Mouse (Mus musculus): ENCODE data around the gene Xpo4. TPM values are rescaled to one million over a fixed set of nuclear protein-coding genes. Genes with fewer than 3 reads are reported as not detected.
"Not testable (repeated sequence)": the region's sequence is repeated elsewhere in the genome, so short reads cannot be mapped to it uniquely, and the experiment has no call there.

The Xpo4 gene
- polyA plus RNA-seq, 2 experiments: 15.5 to 27.4 TPM

DNA sequence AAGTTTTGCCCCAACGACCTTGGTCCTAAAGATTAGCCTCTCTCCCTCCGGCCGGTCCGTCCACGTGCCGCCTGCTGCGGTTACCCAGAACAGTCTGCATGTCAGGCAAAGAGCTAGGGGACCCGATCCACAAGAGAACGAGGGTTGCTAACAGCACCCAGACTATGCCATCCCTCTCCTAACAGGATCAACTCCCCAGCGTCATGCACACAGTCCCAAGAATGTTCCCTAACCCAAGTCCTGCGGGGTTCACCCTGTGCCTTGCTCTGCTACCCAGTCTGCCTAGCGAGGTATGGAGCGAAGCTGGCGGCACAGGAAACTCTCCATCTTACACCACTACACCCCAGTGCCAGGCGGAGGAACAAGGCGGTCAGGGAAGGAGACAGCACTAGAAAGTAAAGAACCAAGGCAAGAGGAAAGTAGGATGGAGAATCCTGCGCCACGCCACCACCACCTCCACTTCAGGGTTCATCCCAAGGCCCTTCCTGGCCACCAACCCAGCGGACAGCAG is 864 bp downstream of the Xpo4 start:
- Histone ChIP-seq H3K9me3 (ENCODE audit: control insufficient read depth, low read length) (no peaks in the 10 kb centered on the region), H3K4me2 (replicated peaks; ENCODE audit: low read depth, low read length, severe bottlenecking) (peak overlapping the region; percentile 87), H3K9ac (ENCODE audit: low read depth, low read length, severe bottlenecking) (peak overlapping the region; percentile 95), H3K27ac (replicated peaks; ENCODE audit: low read depth, low read length) (peak overlapping the region; percentile 93), H3K4me3 (replicated peaks; ENCODE audit: low read length) (peak overlapping the region; percentile 79), H3K27me3 (ENCODE audit: control insufficient read depth, insufficient read depth, low read length) (no peaks in the 10 kb centered on the region), H3K36me3 (ENCODE audit: control insufficient read depth, insufficient read depth, low read length) (no peaks in the 10 kb centered on the region), H3K4me1 (ENCODE audit: control insufficient read depth, insufficient read depth, low read length) (peaks cover 9% of the 10 kb centered on the region)
- no peak for TF ChIP-seq POLR2A (IDR thresholded peaks at IDR 0.05; ENCODE audit: borderline replicate concordance, extremely low read depth, insufficient read depth, insufficient read length)
- WGBS: 1% methylated on average over 19 of the region's 19 CpGs
- DNase-seq (ENCODE audit: low spot score): no peak
- ATAC-seq (ENCODE audit: low FRiP score, low read depth): peak; percentile 58

DNA sequence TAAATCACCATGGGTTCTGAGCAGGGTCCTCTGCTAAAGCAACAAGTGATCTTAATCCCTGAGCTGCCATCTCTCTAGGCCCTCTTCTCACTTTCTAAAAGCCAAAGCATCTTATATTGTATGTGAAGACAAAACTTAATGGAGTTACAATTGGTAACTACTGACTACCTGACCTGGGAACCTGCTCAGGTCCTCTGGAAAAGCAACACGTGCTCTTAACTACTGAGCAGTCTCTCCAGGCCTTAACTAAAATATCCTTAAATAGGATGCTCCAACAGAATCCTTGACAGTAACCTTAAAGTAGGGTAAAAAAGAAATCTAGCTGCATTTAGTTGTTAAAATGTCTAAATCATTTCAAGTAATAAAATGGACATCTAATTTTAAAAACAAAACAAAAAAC is 1.6 kb downstream of the Xpo4 start:
- Histone ChIP-seq H3K9ac (ENCODE audit: low read depth, low read length, severe bottlenecking) (peak overlapping the region; percentile 95), H3K27me3 (ENCODE audit: control insufficient read depth, insufficient read depth, low read length) (no peaks in the 10 kb centered on the region), H3K4me1 (ENCODE audit: control insufficient read depth, insufficient read depth, low read length) (peaks cover 9% of the 10 kb centered on the region), H3K4me2 (replicated peaks; ENCODE audit: low read depth, low read length, severe bottlenecking) (peak overlapping the region; percentile 87), H3K36me3 (ENCODE audit: control insufficient read depth, insufficient read depth, low read length) (0 out of 2 replicates have a peak, but pooled peaks cover 2% of the 10 kb centered on the region), H3K27ac (replicated peaks; ENCODE audit: low read depth, low read length) (no peak overlapping the region), H3K4me3 (replicated peaks; ENCODE audit: low read length) (peak overlapping the region; percentile 79), H3K9me3 (ENCODE audit: control insufficient read depth, low read length) (no peaks in the 10 kb centered on the region)
- 37% methylated on average over 1 of the region's 1 CpGs for WGBS
- TF ChIP-seq POLR2A (IDR thresholded peaks at IDR 0.05; ENCODE audit: borderline replicate concordance, extremely low read depth, insufficient read depth, insufficient read length): no peak
- ATAC-seq (ENCODE audit: low FRiP score, low read depth) (no peak), DNase-seq (ENCODE audit: low spot score) (no peak)

DNA sequence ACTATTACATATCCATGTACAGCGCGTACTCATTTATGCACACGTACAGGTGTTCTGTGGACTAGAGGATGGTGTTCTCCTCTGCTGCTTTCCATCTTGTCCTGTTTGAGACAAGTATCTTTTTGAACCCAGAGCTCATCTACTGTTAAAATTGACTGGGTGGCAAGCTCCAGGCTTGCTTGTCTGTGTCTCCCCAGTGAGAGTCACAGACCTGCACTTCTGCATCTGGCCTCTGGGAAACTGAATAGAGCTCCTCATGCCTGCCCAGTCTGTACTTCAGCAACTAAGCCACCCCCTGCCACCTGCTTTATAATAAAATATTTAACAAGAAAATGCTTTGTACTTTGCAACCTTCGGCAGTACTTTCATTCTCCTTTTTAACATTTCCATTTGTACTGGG is 6.9 kb downstream of the Xpo4 start:
- H3K4me3 ChIP-seq (replicated peaks; ENCODE audit: low read length): no peak overlapping the region
- no peak overlapping the region for H3K9ac ChIP-seq (ENCODE audit: low read depth, low read length, severe bottlenecking)
- H3K27ac ChIP-seq (replicated peaks; ENCODE audit: low read depth, low read length): no peak overlapping the region
- H3K27me3 ChIP-seq (ENCODE audit: control insufficient read depth, insufficient read depth, low read length): no peaks in the 10 kb centered on the region
- 91% methylated on average over 4 of the region's 4 CpGs for WGBS
- no peak overlapping the region for H3K4me2 ChIP-seq (replicated peaks; ENCODE audit: low read depth, low read length, severe bottlenecking)
- H3K4me1 ChIP-seq (ENCODE audit: control insufficient read depth, insufficient read depth, low read length): no peaks in the 10 kb centered on the region; the same call in 1 of the 2 replicates
- ATAC-seq (ENCODE audit: low FRiP score, low read depth): no peak
- DNase-seq (ENCODE audit: low spot score): no peak
- TF ChIP-seq POLR2A (IDR thresholded peaks at IDR 0.05; ENCODE audit: borderline replicate concordance, extremely low read depth, insufficient read depth, insufficient read length): no peak
- no peaks in the 10 kb centered on the region for H3K9me3 ChIP-seq (ENCODE audit: control insufficient read depth, low read length)
- 0 out of 2 replicates have a peak, but pooled peaks cover 2% of the 10 kb centered on the region for H3K36me3 ChIP-seq (ENCODE audit: control insufficient read depth, insufficient read depth, low read length)

DNA sequence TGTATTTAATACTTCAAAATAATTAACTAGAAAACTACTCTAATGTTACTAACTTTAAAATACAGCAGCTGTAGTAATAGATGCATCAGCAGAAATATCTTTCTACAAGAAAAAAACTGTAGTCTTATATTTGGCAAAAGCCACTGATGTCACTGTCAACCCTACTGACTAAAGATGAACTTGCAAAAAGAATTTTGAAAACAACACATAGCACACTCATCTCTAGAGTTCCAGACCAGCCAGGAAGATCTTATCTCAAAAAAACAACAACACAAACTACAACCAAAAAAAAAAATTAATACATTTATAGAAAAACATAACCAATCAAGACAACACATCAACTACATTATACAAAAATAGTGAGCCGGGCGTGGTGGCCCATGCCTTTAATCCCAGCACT is 7.7 kb downstream of the Xpo4 start:
- Histone ChIP-seq H3K4me2 (replicated peaks; ENCODE audit: low read depth, low read length, severe bottlenecking) (no peak overlapping the region), H3K27ac (replicated peaks; ENCODE audit: low read depth, low read length) (no peak overlapping the region), H3K9me3 (ENCODE audit: control insufficient read depth, low read length) (no peaks in the 10 kb centered on the region), H3K4me3 (replicated peaks; ENCODE audit: low read length) (no peak overlapping the region), H3K9ac (ENCODE audit: low read depth, low read length, severe bottlenecking) (no peak overlapping the region), H3K4me1 (ENCODE audit: control insufficient read depth, insufficient read depth, low read length) (no peaks in the 10 kb centered on the region), H3K36me3 (ENCODE audit: control insufficient read depth, insufficient read depth, low read length) (0 out of 2 replicates have a peak, but pooled peaks cover 2% of the 10 kb centered on the region), H3K27me3 (ENCODE audit: control insufficient read depth, insufficient read depth, low read length) (no peaks in the 10 kb centered on the region)
- 98% methylated on average over 2 of the region's 2 CpGs for whole genome bisulfite sequencing
- ATAC-seq (ENCODE audit: low FRiP score, low read depth) (no peak), DNase-seq (ENCODE audit: low spot score) (no peak)
- no peak for TF ChIP-seq POLR2A (IDR thresholded peaks at IDR 0.05; ENCODE audit: borderline replicate concordance, extremely low read depth, insufficient read depth, insufficient read length)

GRCm38 (mm10) chr14:57656519-57656918 is 8.7 kb downstream of the Xpo4 start:
- H3K4me2 ChIP-seq (replicated peaks; ENCODE audit: low read depth, low read length, severe bottlenecking); H3K36me3 ChIP-seq (ENCODE audit: control insufficient read depth, insufficient read depth, low read length); H3K4me3 ChIP-seq (replicated peaks; ENCODE audit: low read length); DNase-seq (ENCODE audit: low spot score); H3K9ac ChIP-seq (ENCODE audit: low read depth, low read length, severe bottlenecking); H3K4me1 ChIP-seq (ENCODE audit: control insufficient read depth, insufficient read depth, low read length); H3K9me3 ChIP-seq (ENCODE audit: control insufficient read depth, low read length); H3K27me3 ChIP-seq (ENCODE audit: control insufficient read depth, insufficient read depth, low read length); H3K27ac ChIP-seq (replicated peaks; ENCODE audit: low read depth, low read length); ATAC-seq (ENCODE audit: low FRiP score, low read depth): not testable (repeated sequence)
- WGBS: 100% methylated on average over 3 of the region's 3 CpGs

DNA sequence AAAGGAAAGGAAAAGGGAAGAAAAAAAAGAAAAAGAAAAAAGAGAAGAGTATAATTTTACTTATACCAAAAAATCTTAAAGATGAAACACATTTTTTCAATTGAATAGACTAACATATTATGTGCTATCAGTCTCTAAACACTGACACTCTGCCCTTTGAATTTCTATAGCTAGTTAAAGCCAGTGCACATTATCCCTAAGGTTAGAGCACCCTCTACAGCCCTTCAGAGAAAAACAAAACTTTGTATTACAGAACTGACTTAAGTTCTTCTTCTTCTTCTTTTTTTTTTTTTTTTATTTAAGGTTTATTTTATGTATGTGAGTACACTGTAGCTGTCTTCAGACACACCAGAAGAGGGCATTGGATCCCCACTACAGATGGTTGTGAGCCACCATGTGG is 15.7 kb downstream of the Xpo4 start:
- Histone ChIP-seq H3K27ac (replicated peaks; ENCODE audit: low read depth, low read length) (no peak overlapping the region), H3K9ac (ENCODE audit: low read depth, low read length, severe bottlenecking) (no peak overlapping the region), H3K27me3 (ENCODE audit: control insufficient read depth, insufficient read depth, low read length) (no peaks in the 10 kb centered on the region), H3K36me3 (ENCODE audit: control insufficient read depth, insufficient read depth, low read length) (no peaks in the 10 kb centered on the region; the same call in 1 of the 2 replicates), H3K9me3 (ENCODE audit: control insufficient read depth, low read length) (no peaks in the 10 kb centered on the region), H3K4me3 (replicated peaks; ENCODE audit: low read length) (no peak overlapping the region), H3K4me1 (ENCODE audit: control insufficient read depth, insufficient read depth, low read length) (no peaks in the 10 kb centered on the region), H3K4me2 (replicated peaks; ENCODE audit: low read depth, low read length, severe bottlenecking) (no peak overlapping the region)
- no peak for TF ChIP-seq POLR2A (IDR thresholded peaks at IDR 0.05; ENCODE audit: borderline replicate concordance, extremely low read depth, insufficient read depth, insufficient read length)
- ATAC-seq (ENCODE audit: low FRiP score, low read depth) (no peak), DNase-seq (ENCODE audit: low spot score) (peak; percentile 9)

Data from limb, embryonic 14.5 days (tissue).